7 mouse cellular contexts compared by ENCODE assay signal in the genomic region with DNA sequence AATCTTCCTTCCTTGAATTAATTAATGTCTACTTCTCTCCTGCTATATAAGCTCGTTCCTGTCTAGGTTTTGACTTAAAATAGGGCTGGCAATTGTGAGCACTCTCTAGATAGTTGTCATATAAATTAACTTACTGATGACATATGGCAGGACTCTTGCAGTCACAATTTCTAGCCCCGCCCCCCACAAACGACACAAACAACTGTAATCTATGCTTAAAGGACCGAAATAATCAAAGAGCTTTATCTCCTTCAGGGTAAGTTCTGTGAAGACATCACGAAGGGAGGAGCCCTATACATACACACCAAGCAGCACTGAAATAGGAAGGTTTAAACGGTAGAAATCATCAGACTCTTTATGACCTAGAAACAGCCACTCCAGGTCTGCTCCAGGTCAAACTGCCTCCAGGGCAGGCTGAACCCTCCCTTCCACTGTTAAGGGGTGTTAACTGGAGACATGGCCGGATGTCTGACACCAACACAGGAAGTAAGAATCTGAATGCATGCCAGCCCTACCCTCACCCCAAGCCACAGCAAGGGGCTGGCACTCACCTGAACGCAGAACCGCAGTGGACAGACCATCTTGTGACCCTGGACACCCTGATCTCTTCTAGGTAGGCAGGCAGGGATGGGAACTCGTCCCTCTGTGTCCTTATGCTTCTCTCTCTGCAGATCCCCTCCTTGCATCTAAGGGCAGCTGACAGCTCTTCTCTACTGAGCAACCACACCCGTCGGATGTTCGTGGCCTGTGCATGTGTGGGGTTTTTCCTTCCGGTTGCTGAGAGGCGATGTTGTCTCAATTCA. TPM values are rescaled to one million over a fixed set of nuclear protein-coding genes. Genes with fewer than 3 reads are reported as not detected.
A peak's percentile ranks its signal among the peaks of the same experiment; 100 is the strongest.
DNase-seq lines count a peak whose midpoint lies in the region; ATAC-seq lines count a peak whose summit lies in the region.

A gene (minus strand): TSS at position 757 of the 803 bp plus-strand sequence.

- H3K27ac ChIP-seq in forebrain, embryonic 11.5 days (ENCODE audit: low read depth, low read length), result no peak within 1 kb of the TSS
- H3K27ac ChIP-seq in hindbrain, embryonic 13.5 days, result no peak within 1 kb of the TSS
- peak within 1 kb of the TSS; percentile 61; the same call in 1 of the 2 replicates for H3K27ac ChIP-seq in limb, embryonic 10.5 days
- no peak within 1 kb of the TSS for H3K27ac ChIP-seq in midbrain, embryonic 11.5 days (ENCODE audit: low read depth, low read length)

- no peaks in the 10 kb centered on the region for H3K36me3 ChIP-seq in forebrain, embryonic 11.5 days (ENCODE audit: control insufficient read depth, insufficient read depth, low read length)
- no peaks in the 10 kb centered on the region for H3K36me3 ChIP-seq in hindbrain, embryonic 13.5 days
- H3K36me3 ChIP-seq in limb, embryonic 10.5 days, result no peaks in the 10 kb centered on the region
- H3K36me3 ChIP-seq in midbrain, embryonic 11.5 days (ENCODE audit: control insufficient read depth, insufficient read depth, low read length), result no peaks in the 10 kb centered on the region

- no peak for ATAC-seq in forebrain, embryonic 11.5 days (replicated peaks; ENCODE audit: low FRiP score)
- ATAC-seq in hindbrain, embryonic 13.5 days (ENCODE audit: low FRiP score), result no peak
- ATAC-seq in midbrain, embryonic 11.5 days (ENCODE audit: low FRiP score), result no peak

- no peak within 1 kb of the TSS for H3K4me3 ChIP-seq in forebrain, embryonic 11.5 days (ENCODE audit: low read depth, low read length)
- no peak within 1 kb of the TSS for H3K4me3 ChIP-seq in hindbrain, embryonic 13.5 days
- H3K4me3 ChIP-seq in limb, embryonic 10.5 days, result no peak within 1 kb of the TSS
- no peak within 1 kb of the TSS for H3K4me3 ChIP-seq in midbrain, embryonic 11.5 days (ENCODE audit: low read depth, low read length)

- no peaks in the 10 kb centered on the region; the same call in 1 of the 2 replicates for H3K4me1 ChIP-seq in forebrain, embryonic 11.5 days (replicated peaks; ENCODE audit: control insufficient read depth, insufficient read depth, low read length)
- peaks cover 9% of the 10 kb centered on the region for H3K4me1 ChIP-seq in hindbrain, embryonic 13.5 days (replicated peaks)
- H3K4me1 ChIP-seq in limb, embryonic 10.5 days, result peaks cover 49% of the 10 kb centered on the region
- peaks cover 5% of the 10 kb centered on the region; the same call in 1 of the 2 replicates for H3K4me1 ChIP-seq in midbrain, embryonic 11.5 days (ENCODE audit: control insufficient read depth, insufficient read depth, low read length)

- no peaks in the 10 kb centered on the region for H3K27me3 ChIP-seq in forebrain, embryonic 11.5 days (ENCODE audit: control insufficient read depth, insufficient read depth, low read length)
- 0 out of 2 replicates have a peak, but pooled peaks cover 3% of the 10 kb centered on the region for H3K27me3 ChIP-seq in hindbrain, embryonic 13.5 days
- H3K27me3 ChIP-seq in limb, embryonic 10.5 days (ENCODE audit: low read depth, poor library complexity, severe bottlenecking), result no peaks in the 10 kb centered on the region
- no peaks in the 10 kb centered on the region for H3K27me3 ChIP-seq in midbrain, embryonic 11.5 days (ENCODE audit: control insufficient read depth, insufficient read depth, low read length)

- peak; percentile 31 for DNase-seq in adrenal gland, adult 8-10 months
- DNase-seq in forebrain, embryonic 11.5 days (ENCODE audit: low spot score), result no peak
- peak; percentile 32 for DNase-seq in limb, embryonic 10.5 days (ENCODE audit: low spot score)
- DNase-seq in midbrain, embryonic 11.5 days (ENCODE audit: low spot score, missing footprints), result peak; percentile 69
- peak; percentile 73 to 87 for DNase-seq in thymus, adult 18-20 months
- DNase-seq in left cerebral cortex, adult 9 months (ENCODE audit: low spot score in 2 of 2), result no peak

- no peak within 1 kb of the TSS for H3K4me2 ChIP-seq in forebrain, embryonic 11.5 days (ENCODE audit: low read depth, low read length, severe bottlenecking)
- H3K4me2 ChIP-seq in hindbrain, embryonic 13.5 days, result no peak within 1 kb of the TSS
- H3K4me2 ChIP-seq in midbrain, embryonic 11.5 days, result no peak within 1 kb of the TSS

- 84% methylated on average over 15 of the region's 15 CpGs for WGBS in forebrain, embryonic 11.5 days
- WGBS in hindbrain, embryonic 13.5 days, result 83% methylated on average over 15 of the region's 15 CpGs
- 69% methylated on average over 15 of the region's 15 CpGs for WGBS in limb, embryonic 10.5 days
- 88% methylated on average over 15 of the region's 15 CpGs for WGBS in midbrain, embryonic 11.5 days

- H3K9ac ChIP-seq in forebrain, embryonic 11.5 days (ENCODE audit: low read length), result no peak within 1 kb of the TSS
- no peak within 1 kb of the TSS for H3K9ac ChIP-seq in hindbrain, embryonic 13.5 days
- H3K9ac ChIP-seq in midbrain, embryonic 11.5 days (ENCODE audit: low read length), result no peak within 1 kb of the TSS

- no peaks in the 10 kb centered on the region for H3K9me3 ChIP-seq in forebrain, embryonic 11.5 days (ENCODE audit: control insufficient read depth, low read length)
- H3K9me3 ChIP-seq in hindbrain, embryonic 13.5 days, result no peaks in the 10 kb centered on the region
- no peaks in the 10 kb centered on the region for H3K9me3 ChIP-seq in limb, embryonic 10.5 days (replicated peaks)
- no peaks in the 10 kb centered on the region for H3K9me3 ChIP-seq in midbrain, embryonic 11.5 days (ENCODE audit: control insufficient read depth, low read length)

RNA-seq across cellular contexts. Expression of the gene that starts here (rescaled TPM):
- total RNA-seq in adrenal gland, adult 8-10 months (2022), result 10 to 100 TPM; 14.0 to 30.6 (median 24.2) TPM
- 26.7 and 27.0 TPM in 2 replicates for polyA plus RNA-seq in forebrain, embryonic 11.5 days (2014; fragmentation: Nextera tagmentation; extraction: Ambion mirVana)
- polyA plus RNA-seq in hindbrain, embryonic 13.5 days (2015; fragmentation: Nextera tagmentation; extraction: Ambion mirVana), result 11.5 and 13.3 TPM in 2 replicates
- 8.5 and 11.1 TPM in 2 replicates for polyA plus RNA-seq in limb, embryonic 10.5 days (2016; fragmentation: Nextera tagmentation; extraction: Ambion mirVana)
- 18.5 and 18.7 TPM in 2 replicates for polyA plus RNA-seq in midbrain, embryonic 11.5 days (2014; fragmentation: Nextera tagmentation; extraction: Ambion mirVana)

Comparison
In these comparisons a context has a peak if more than half of its experiments do, and no peak if none do; other contexts are left out.
1. DNase-seq: peak in adrenal gland, adult 8-10 months (single experiment), limb, embryonic 10.5 days (single experiment), midbrain, embryonic 11.5 days (single experiment) and thymus, adult 18-20 months (2 of 2); none in forebrain, embryonic 11.5 days (single experiment) and left cerebral cortex, adult 9 months (0 of 2).